Mouse (Mus musculus) layer of hippocampus, postnatal 36 days (tissue): ENCODE data around the gene Kbtbd8. TPM values are rescaled to one million over a fixed set of nuclear protein-coding genes. Genes with fewer than 3 reads are reported as not detected.

Experiments
- DNase-seq, 2 experiments: peaks; one replicate each; pipeline ENCODE4 v3.0.0; 2022
- total RNA-seq, 2 experiments: library from RNA; stranded (reverse); gene quantifications; 2 replicates each; pipeline ENCODE4 v1.2.3; 2021

Kbtbd8 gene
- 10 to 100 TPM in 1 of 2 experiments, 1 to 10 TPM in 1; 8.1 to 10.9 TPM for total RNA-seq

- peak in 1 of 2 experiments; percentile 5 for DNase-seq
These were observed at the start of gene Kbtbd8 for GRCm38 (mm10) chr6:95116946-95117345. Gene Kbtbd8, plus strand, starts transcription at chr6:95117240.

GRCm38 (mm10) chr6:95069753-95070152, 47.3 kb upstream of the Kbtbd8 start:
- no peak for DNase-seq

GRCm38 (mm10) chr6:95085276-95085675, 31.8 kb upstream of the Kbtbd8 start:
- no peak for DNase-seq

DNA sequence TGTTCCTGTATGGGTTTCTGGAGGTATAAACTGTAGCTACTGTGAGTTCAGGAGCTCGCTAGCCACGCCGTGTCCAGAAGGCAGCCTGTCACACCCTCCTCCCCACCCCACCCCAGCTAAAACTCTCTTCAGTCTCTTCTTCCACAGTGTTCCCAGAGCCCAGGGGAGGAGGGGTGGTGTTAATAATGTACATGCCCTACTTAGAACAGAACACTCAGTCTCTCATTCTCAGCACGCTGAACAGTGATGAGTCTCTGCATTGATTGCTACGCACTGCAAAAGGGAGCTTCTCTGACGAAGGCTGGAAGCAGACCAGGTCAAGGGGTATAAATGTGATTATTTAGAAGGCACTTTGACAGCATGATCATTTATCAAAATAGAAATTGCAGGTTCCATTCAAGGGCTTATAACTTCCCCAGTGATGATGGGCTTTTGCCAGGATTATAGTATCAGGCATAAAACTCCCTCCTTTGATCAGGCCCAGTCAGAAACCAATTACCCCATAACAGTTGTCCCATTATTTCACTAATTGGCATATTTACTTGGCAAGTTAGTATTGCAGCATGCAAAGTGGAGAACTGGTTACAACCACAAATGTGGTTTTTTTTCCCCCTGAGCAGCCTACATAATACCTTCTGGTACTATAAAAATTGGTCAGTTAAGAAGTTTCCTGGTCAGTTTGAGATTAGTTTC, 29.7 kb upstream of the Kbtbd8 start:
- peak in 1 of 2 experiments; percentile 21 for DNase-seq

DNA sequence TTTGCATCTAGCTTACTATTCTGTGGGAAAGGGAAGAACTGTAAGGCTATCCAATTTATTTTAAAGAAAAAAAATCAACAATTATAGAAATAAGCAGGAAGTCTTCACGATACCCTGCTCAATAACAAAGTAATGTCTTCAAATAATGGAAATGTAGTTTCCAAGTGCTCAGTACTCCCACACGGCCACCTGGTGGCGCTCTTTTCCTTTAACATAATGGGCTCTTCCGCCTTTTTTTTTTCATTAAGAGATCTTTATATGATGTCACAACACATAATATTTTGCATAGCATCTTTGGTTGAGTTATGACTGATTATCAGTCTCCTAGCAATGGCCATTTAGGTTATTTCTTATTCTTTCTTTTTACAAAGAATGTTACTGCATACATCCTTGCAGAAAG, 29.0 kb upstream of the Kbtbd8 start:
- DNase-seq, result no peak

GRCm38 (mm10) chr6:95094695-95095094, 22.3 kb upstream of the Kbtbd8 start:
- no peak for DNase-seq

DNA sequence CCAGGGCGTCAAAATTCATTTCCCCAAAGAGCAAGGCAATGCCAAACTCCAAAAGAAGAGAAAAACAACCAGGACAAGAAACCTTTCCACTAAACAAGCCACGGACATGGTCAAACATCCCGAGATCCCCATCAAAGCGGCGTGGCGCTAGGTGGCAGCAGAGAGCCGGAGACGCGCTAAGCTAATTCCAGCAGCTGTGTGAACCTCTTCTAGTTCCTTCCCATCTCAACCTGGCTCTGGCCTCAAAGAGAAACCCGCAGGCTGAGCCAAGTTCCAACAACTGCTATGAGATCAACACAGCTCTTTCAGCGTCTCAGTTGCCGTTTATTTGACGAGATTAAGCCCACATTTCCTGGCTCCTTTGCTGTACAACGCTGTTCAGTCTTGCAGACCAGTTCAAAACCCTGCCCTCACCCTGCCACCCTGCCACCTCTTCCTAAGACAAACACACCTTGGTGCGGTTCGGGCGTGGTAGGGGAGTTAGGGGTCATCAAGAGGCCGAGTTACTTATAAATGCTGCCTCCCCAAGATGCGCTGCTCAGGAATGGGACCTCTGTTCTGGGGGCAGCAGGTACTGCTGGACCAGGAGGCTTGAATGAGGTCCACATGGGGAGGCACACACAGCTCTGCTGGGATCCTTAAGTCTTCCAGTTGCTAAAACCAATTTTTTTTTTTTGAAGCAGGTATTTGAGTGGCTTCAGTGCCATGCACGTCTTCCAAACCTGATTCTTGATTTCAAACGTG, 18.5 kb upstream of the Kbtbd8 start:
- peak; percentile 86 to 88 for DNase-seq

GRCm38 (mm10) chr6:95103706-95104105, 13.3 kb upstream of the Kbtbd8 start:
- no peak for DNase-seq

DNA sequence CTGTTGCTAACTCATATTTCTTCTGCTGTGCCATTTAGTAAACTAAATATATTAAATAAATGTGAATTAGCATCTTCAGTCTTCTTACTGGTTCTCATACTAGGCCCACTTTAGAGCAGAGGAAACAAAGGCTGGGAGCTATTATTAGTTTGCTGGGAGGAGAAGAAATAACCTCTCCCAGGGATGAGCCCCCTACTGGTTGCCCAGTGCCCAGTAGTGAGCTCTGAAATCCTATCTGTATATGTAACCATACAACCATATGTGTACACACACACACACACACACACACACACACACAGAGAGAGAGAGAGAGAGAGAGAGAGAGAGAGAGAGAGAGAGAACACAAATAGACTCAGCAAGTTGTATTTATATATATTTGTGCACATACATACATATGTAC, 8.6 kb upstream of the Kbtbd8 start:
- no peak for DNase-seq

DNA sequence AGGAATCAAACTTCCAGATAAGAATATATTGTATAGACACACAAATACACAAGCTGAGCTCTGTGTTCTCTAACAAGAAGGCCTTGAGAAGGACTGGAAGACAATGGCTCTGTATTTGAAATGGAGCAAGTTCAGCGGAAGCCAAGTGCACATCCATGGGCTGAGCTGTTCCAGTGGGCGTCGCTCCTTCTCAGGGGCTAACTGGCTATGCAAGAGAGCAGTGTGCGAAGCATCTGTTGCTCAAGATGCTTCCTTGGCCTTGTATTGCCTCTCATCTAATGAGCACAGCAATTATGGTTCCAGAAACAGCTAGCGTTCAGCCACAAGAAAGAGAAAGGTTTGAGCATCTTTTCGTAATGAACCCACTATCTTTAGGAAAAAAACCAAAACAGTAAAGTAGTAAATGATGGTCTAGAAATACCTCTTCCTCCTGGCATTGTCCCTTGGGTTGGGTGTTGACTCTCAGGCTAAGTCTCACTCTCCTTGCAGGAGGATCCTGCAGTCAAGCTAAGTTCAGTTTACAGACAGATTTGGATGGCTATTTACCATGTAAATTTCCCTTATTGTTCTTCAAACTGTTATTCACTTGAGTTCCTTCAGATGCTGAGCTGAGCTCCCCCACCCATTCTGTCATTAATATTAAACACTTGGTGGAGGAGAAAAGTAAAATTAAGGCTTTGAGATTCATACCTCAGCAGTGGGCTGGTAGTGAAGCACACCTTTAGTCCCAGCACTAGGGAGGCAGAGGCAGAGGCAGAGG, 7.2 kb upstream of the Kbtbd8 start:
- DNase-seq, result no peak

GRCm38 (mm10) chr6:95112015-95112414, 5.0 kb upstream of the Kbtbd8 start:
- DNase-seq, result no peak

- no peak for DNase-seq
These were observed 527 bp upstream of the Kbtbd8 start for GRCm38 (mm10) chr6:95116513-95116912.

DNA sequence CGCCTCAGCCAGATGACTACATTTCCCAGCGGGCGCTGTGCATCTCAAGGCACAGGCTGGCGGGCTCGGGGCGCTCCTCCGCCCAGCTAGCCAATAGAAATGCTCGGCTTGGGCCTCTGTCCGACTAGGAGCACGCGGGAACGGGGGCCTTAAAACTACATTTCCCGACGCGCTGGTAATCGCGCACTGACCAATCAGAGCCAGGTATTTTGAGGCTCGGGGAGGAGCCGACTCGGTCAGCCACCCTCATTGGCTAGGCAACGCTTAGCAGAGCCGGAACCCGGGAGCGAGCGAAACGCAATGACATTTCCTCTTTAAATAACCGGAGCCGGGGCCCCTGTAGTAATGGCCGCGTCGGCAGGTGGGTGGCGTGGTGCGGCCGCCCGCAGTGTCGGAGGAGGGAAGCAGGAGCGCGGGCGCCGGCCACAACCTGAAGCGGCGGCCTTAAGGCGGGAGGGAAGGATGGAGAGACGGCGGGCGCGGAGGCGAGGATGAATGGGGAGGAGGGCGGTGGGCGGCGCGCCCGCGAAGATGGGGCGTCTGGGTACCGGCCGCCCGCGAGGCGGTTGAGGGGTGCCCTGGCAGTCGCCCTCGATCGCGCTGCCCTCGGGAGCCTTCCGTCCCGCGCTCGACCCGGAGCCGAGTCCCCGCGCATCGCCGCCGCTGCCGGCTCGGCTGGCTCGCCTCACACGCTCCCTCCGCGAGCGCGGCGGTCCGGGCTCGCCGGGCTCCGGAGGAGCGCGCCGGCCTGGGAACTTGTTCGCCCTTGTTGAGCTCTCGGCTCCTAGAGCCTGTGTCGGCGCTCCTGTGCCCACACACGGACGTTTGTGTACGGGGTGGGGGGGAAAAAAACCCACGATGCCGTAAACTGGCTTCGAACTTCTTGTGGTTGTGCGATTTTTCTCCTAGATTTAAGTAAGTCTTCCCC, 838 bp downstream of the Kbtbd8 start:
- peak; percentile 92 to 94 for DNase-seq

DNA sequence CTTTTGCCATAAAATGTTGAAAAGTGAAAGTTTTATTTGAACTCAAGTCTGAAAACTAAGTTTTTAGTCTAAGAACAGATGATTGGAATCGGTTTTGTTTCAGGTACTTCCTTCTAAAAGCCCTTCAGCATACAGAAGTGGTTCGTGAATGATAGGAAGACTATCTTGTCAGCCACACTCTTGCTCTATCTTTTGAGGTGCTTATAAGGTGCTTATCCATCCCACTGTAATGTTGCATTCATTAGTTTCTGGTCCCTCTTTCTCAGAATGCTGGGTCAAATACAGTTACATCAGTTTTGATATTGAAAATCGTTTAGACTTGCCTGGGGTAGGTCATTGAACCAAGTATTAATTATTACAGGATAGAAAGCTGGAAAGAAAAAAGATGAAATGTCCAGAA, 2.3 kb downstream of the Kbtbd8 start:
- DNase-seq, result no peak

DNA sequence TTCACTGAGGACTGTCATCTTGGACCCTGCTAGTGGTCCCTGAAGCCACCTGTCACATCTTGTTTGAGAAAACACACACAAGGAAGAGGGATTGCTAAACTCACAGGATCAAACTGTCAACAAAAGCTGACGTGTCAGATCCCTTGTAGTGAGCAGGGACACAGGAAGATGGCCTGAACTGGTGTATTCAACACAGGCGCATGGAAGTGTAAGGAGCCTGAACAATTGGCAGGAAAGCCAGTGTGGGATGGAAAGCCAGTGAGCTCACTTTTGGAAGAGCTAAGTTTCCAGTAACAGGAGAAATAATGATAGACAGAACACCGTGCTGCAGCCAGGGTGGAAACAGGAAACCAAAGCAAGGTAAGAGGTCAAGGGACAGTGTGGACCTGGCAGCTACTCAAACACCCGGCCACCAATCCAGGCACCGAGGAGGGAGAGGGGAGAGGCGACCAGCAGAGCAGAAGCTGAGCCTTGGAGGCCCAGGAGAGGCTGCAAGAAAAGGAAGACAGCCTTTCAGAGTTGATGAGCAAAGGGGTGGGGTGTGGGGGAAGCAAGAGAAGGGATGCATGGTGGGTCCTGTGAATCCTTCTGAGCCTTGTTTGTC, 33.0 kb downstream of the Kbtbd8 start:
- DNase-seq, result no peak

GRCm38 (mm10) chr6:95150885-95151284, 33.8 kb downstream of the Kbtbd8 start:
- DNase-seq, result no peak

DNA sequence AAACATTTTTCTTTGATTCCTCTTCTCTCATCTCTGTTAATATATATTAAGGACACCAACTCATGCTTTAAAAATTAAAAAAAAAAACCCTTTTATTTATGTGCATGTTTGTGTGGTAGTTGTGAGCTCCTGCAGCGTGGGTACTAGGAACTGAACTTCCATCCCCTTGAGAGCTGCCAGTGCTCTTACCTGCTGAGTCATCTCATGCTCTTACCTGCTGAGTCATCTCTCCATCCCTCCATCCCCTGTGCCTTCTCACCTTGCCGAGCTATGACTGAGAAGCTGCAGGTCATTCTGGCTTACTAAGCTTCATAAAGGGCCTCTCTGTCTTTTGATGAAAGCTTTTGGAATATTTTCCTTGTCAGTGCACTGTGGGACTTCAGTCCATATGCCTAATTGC, 34.5 kb downstream of the Kbtbd8 start:
- DNase-seq, result no peak

DNA sequence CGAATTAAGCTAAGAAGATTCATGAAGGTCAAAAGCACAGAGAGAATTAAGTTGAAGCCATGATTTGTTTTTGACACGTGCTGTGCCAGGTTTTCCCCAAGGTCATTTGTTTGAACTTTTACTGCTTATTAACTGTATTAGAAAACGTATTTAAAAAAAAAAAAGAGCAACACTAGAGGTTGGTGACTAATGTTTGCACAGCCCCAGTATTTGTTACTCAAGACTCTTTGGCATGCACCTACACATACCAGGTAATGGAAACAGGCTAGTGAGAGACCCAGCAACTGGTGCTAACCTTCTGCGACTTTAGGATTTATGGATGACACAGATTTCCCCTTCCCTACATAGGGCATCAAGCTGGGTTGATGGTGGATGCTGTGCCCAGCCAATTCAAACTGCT, 46.9 kb downstream of the Kbtbd8 start:
- no peak for DNase-seq

DNA sequence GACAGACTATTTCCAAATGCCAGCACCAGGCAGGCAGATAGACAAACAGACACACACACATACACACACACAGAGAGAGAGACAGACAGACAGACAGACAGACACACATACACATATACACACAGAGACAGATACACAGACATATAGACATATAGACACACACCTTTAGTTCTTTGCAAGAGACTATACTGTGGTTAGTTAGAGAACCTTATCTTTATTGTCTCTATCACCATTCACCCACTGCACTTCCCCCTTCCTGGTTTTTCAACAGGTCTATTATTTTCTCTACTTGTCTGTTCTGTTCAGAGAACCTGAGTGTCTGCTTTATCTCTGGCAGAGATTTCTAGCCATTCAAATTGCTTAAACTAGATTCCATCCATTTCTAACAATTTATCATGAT, 48.6 kb downstream of the Kbtbd8 start:
- no peak for DNase-seq

- no peak for DNase-seq
These were observed 50.7 kb downstream of the Kbtbd8 start for GRCm38 (mm10) chr6:95167668-95168227.

DNA sequence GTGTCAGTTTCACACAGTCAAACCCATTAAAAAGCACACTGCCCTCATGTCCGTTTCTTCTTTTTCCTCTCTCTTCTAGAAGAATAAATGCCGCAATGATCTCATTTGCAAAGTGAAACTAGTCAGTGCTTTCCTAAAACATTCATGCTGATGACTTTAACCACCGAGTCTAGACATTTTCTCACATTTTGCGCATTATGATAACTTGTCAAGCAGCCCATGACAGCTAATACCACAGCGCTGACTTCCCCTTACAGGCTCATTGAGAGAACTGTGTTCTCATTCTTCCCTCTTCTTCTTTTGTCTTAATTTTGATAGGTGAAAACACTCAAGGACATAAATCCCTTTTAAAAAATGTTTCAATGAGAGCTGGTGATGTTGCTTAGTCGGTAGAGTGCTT, 52.4 kb downstream of the Kbtbd8 start:
- no peak for DNase-seq
